Mouse (Mus musculus) ES-CJ7 (cell line): ENCODE data around the gene Myo10.
A peak's percentile ranks its signal among the peaks of the same experiment; 100 is the strongest.

Experiments used
- DNase-seq: peaks from one replicate; pipeline ENCODE4 v3.0.0; 2011; ENCODE audit warnings: low read depth, low spot score

Gene Myo10

GRCm38 (mm10) chr15:25843086-25843991 lies 221.0 kb downstream of the Myo10 start, which contains the start of gene Retreg1:
Gene Retreg1 (plus strand): TSS chr15:25843180.
- DNase-seq, result no peak

- DNase-seq, result no peak
These were observed 221.8 kb downstream of the Myo10 start for GRCm38 (mm10) chr15:25844013-25844570.

GRCm38 (mm10) chr15:25844771-25845170 lies 222.4 kb downstream of the Myo10 start:
- no peak for DNase-seq

GRCm38 (mm10) chr15:25847576-25848168 lies 225.3 kb downstream of the Myo10 start:
- no peak for DNase-seq

- peak; percentile 46 for DNase-seq
These were observed 228.2 kb downstream of the Myo10 start for GRCm38 (mm10) chr15:25850552-25850951.

GRCm38 (mm10) chr15:25854270-25854904 lies 232.1 kb downstream of the Myo10 start:
- DNase-seq, result no peak

DNA sequence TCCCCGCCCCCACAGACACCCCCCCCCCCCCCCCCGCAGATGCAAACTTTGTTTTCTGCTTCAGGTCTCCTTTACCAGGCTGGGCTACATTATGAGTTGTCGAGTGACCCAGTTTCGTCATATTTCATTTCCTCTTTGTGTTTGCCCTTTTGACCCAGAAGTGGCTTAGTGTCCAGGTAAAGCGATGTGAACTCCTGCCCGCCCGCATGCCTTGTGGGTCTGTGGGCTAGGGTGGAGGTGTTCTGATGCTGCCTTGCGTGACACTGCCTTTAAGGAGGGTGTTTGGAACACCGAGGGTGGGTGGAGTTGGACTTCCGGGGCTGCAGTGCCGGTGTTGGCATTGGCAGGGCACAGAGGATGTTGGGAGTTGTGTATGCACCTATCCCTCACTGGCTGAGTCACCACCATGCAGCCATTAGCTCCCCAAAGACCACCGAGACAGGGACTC lies 236.3 kb downstream of the Myo10 start:
- no peak for DNase-seq

GRCm38 (mm10) chr15:25859469-25859868 lies 237.1 kb downstream of the Myo10 start:
- DNase-seq, result no peak

DNA sequence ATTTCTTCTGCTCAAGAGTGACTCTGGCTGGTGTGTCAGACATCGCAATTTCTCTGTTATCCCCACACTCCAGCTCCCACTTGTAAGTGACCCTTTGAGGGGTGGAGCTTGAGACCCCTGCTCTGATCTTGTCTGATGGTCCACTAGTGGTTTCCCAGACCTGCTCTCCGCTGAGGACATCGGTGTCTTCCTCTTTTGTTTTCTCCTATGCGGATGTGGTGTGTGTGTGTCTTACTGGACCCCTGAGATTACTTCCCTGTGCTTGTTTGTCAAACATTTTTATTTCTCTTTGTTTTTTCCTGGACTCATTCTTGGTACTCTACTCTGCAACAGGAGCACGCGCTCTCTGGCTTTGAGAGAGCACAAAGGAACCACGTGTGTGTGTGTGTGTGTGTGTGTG lies 239.6 kb downstream of the Myo10 start:
- no peak for DNase-seq
